Mouse (Mus musculus) CH12F3 (cell line): ENCODE data around the gene Mesd.

Experiments
- in situ Hi-C: fragments of 300-500 bp; cut with MboI; formaldehyde crosslinking; loops from 2 replicates; pipeline ENCODE4 v1.14.3; 2020; ENCODE audit warnings: low sequenced_read_pairs

The Mesd gene

DNA sequence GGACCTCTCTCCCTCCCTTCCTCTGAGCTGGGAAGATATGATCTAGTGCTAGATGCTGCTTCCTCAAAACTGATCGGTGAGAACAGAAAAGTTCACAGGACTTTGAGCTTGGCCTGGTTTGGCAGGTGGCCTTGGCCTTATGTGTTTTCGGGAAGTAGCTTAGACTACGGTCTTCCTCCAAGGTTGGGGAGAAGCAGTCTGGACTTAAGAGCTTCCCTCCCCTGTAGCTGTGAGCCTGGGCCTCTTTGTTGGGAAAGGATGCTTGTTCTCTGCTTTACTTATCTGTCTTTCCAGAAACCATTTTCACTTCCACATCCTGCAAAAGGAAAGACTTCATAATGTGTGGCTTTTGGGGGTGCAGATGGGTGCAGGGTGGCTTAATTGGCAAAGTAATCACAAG lies 20.6 kb downstream of the Mesd start:
- in situ Hi-C loops = no loop called here

DNA sequence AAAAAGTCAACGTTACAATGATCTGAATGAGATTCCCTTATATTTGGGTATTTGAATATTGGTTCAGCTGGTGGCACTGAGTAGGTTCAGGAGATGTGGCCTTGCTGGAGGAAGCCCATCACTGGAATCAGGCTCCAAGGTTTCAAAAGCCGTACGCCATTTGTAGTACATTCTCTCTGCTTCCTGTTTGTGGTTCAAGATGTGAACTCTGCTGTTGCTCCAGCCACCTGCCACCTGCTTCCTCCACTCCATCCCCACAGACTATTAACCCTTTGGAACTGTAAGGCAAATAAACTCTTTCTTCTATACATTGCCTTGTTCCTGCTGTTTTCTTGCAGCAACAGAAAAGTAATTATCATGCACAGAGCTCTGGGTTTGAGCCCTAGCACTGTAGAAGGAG lies 27.6 kb downstream of the Mesd start:
- in situ Hi-C loops = loop anchor here (10.0 kb wide), 1 partner anchor 363 kb away; no protein-coding TSS in a partner anchor

- in situ Hi-C loops = loop anchor here (10.0 kb wide), 1 partner anchor 361 kb away; no protein-coding TSS in a partner anchor
Observed at GRCm38 (mm10) chr7:83913405-83913932, 29.2 kb downstream of the Mesd start.

DNA sequence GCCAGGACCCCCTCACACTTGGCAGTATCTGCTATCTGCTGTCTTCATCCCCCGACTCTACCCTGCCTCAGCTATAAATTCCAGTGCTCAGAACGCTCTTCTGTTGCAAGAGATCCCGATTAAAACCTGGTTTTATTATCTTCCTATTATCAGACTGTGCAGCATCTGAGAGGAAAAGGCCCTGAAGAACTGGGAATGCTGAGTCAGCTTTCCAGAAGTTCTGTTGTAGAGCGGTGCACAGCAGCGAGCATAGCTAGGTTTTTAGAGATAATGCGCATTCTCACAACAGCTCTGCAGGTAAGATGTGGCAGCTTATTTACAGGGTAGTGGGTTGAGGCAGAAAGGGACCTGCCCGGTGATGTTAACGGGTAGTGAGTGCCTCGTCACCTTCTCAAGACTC lies 29.7 kb downstream of the Mesd start:
- in situ Hi-C loops = loop anchor here (10.0 kb wide), 1 partner anchor 361 kb away; no protein-coding TSS in a partner anchor

GRCm38 (mm10) chr7:83914566-83914965 lies 30.3 kb downstream of the Mesd start:
- in situ Hi-C loops = loop anchor here (10.0 kb wide), 1 partner anchor 360 kb away; no protein-coding TSS in a partner anchor

GRCm38 (mm10) chr7:83920241-83920640 lies 36.0 kb downstream of the Mesd start:
- in situ Hi-C loops = no loop called here

DNA sequence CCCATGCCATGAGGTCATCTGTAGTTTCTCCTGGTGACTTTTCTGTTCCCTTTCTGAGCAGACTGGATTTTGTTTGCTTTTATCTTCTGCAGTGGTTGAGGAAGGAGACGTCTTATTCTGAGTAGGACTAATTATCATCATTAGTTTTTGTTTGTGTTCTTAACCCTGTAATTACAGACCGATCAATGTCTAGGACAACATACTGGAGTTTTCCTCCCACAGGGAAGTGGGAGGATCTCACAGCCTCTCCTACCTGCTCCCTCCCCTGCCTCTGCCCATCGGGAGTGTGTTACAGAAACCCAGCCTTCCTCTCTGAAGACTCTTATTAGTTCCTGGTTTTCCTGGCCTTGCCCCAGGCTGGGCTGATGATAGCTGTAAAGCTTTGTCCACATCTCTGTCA lies 37.4 kb downstream of the Mesd start:
- in situ Hi-C loops = no loop called here

GRCm38 (mm10) chr7:83939017-83939721 lies 54.9 kb downstream of the Mesd start:
- in situ Hi-C loops = no loop called here

DNA sequence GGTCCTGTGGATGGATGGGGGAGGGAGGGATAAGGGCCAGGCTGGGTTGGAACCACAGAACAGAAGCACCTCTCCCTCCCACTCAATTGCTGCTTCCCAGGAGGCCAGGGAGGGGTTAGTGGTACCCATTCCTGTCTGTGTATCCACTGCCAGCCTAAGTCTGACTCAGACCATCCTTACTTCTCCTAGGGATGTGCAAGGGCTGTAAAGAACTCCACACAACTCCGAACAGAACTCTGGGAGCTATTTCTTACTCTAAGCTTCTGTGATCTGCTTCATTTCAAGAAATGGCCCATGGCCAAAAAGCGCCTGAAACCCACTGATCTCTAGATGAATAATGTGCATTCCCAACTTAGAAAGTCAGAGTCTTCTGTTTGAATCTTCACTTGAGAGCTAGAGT lies 55.9 kb downstream of the Mesd start:
- in situ Hi-C loops = no loop called here

GRCm38 (mm10) chr7:83941701-83942101 lies 57.4 kb downstream of the Mesd start:
- in situ Hi-C loops = no loop called here

- in situ Hi-C loops = no loop called here
Observed at GRCm38 (mm10) chr7:83948743-83949142, 64.5 kb downstream of the Mesd start.

DNA sequence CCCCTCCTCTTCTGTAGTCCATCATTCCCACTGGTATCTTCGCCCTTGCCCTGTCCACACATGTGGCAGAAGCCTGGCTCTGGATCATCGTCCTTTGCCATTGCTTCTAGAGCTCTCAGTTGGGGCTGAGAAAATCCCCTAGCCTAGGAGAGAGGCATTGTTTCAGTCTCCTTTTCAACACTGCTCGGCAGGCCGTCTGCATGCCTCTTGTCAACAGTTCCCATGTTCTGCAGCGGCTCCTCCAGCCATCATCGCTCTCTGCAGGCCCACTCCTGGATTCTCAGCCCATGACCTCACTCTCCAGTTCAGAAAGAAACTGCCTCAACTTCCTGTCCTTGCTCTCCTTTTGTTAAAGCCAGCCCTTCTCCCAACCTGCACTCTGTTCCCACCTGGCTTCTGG lies 65.4 kb downstream of the Mesd start:
- in situ Hi-C loops = no loop called here
